Comparison of ENCODE assay signal across 9 mouse cellular contexts in genomic region chr5:27261746-27262727, GRCm38 (mm10).
DNase-seq lines count a peak whose midpoint lies in the region; ATAC-seq lines count a peak whose summit lies in the region.
"Had no signal": no experiment of that assay in that cellular context is flagged by ENCODE, and none has a peak within 500 bp of the region (broad histone marks: within the 10 kb centered on the region; RNA-seq: fewer than 3 reads in every experiment).

No protein-coding gene starts in this region.

- peak overlapping the region; percentile 37 for H3K4me2 ChIP-seq in heart, embryonic 15.5 days
- H3K4me2 ChIP-seq in neural tube, embryonic 15.5 days: peak overlapping the region; percentile 70

- H3K4me1 ChIP-seq in heart, embryonic 15.5 days (replicated peaks): no peaks in the 10 kb centered on the region
- peaks cover 45% of the 10 kb centered on the region for H3K4me1 ChIP-seq in neural tube, embryonic 15.5 days

- WGBS in heart, embryonic 15.5 days: 10% methylated on average over 27 of the region's 27 CpGs
- 5% methylated on average over 27 of the region's 27 CpGs for WGBS in neural tube, embryonic 15.5 days

- no peaks in the 10 kb centered on the region for H3K36me3 ChIP-seq in heart, embryonic 15.5 days
- no peaks in the 10 kb centered on the region for H3K36me3 ChIP-seq in neural tube, embryonic 15.5 days
- H3K36me3 ChIP-seq: G1E had no signal

- H3K9ac ChIP-seq in heart, embryonic 15.5 days: no peak overlapping the region
- peak overlapping the region; percentile 58 for H3K9ac ChIP-seq in neural tube, embryonic 15.5 days (replicated peaks)

- no peak for DNase-seq in heart, adult 18-20 months
- DNase-seq in cerebellum, postnatal 10 days: peak; percentile 87 to 92
- peak; percentile 66 to 74 for DNase-seq in frontal cortex, postnatal 10 days (ENCODE audit: low spot score in 2 of 2)
- peak; percentile 26 to 77 for DNase-seq in left cerebral cortex, adult 9 months (ENCODE audit: low spot score in 2 of 2)
- no peak for DNase-seq in thymus, postnatal 14 days
- no peak for DNase-seq in urinary bladder, postnatal 36 days (ENCODE audit: low spot score in 2 of 2)

- ATAC-seq in heart, embryonic 15.5 days (replicated peaks; ENCODE audit: insufficient number of reproducible peaks, insufficient read depth, low FRiP score, low read depth): 0 out of 2 replicates have a peak, but pooled peaks have one; percentile 35
- peak; percentile 93 for ATAC-seq in neural tube, embryonic 15.5 days (ENCODE audit: low FRiP score)

- 0 out of 2 replicates have a peak overlapping the region, but pooled peaks have one; percentile 2 for H3K4me3 ChIP-seq in heart, embryonic 15.5 days
- peak overlapping the region; percentile 48 for H3K4me3 ChIP-seq in neural tube, embryonic 15.5 days (replicated peaks)

- H3K9me3 ChIP-seq in heart, embryonic 15.5 days (replicated peaks): no peaks in the 10 kb centered on the region
- no peaks in the 10 kb centered on the region for H3K9me3 ChIP-seq in neural tube, embryonic 15.5 days (replicated peaks)

- H3K27ac ChIP-seq in heart, embryonic 15.5 days: no peak overlapping the region
- H3K27ac ChIP-seq in neural tube, embryonic 15.5 days (replicated peaks): peak overlapping the region; percentile 91

- no peaks in the 10 kb centered on the region; the same call in 1 of the 2 replicates for H3K27me3 ChIP-seq in heart, embryonic 15.5 days
- no peaks in the 10 kb centered on the region for H3K27me3 ChIP-seq in neural tube, embryonic 15.5 days (replicated peaks)

Comparison
In these comparisons a context has a peak if more than half of its experiments do, and no peak if none do; other contexts are left out.
1. DNase-seq: peak in cerebellum, postnatal 10 days (2 of 2), frontal cortex, postnatal 10 days (2 of 2) and left cerebral cortex, adult 9 months (2 of 2); none in heart, adult 18-20 months (0 of 2), thymus, postnatal 14 days (single experiment) and urinary bladder, postnatal 36 days (0 of 2).